Mouse (Mus musculus) embryonic fibroblast, embryonic 13.5 days (primary cell): ENCODE data around the gene Prelid1.

Experiments used
- CTCF ChIP-seq: IDR thresholded peaks from 2 replicates; pipeline ENCODE4 v1.5.1; 2011; ENCODE audit warnings: mild to moderate bottlenecking, control low read depth, low read length, moderate library complexity, borderline replicate concordance; ENCODE audit not compliant: insufficient read depth
- POLR2A ChIP-seq: IDR thresholded peaks from 2 replicates; pipeline ENCODE4 v1.6.1; 2011; ENCODE audit warnings: low read depth, mild to moderate bottlenecking, control low read depth, low read length, moderate library complexity

DNA sequence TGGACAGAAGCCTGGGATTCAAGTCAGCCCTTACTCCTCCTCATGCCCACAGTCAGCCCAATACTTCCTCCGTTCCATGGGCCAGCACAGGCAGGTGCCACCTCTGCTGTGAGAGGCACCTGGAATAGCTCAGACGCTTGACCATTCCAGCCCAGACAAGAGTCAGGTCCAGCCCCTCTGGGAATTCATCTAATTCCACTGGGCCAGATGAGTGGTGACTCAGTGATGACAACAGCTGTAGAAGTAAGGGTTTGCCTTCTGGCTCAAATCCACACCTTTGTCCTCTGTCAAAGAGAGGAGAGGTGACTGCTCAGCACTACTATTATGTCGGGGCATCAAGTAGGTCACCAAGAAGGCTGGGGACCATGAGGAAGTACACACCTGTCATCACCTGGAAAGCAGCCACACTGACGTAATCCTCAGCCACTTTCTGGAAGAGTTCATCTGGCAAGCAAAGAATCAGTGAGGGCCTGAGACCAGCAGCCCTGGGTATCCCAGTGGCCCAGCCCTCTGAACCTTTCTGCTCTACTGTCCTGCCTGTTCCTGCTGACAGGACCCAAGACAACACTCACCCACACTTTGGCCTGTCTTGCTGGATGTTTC is at the start of gene Prelid1:
- TF ChIP-seq CTCF, result no peak
- TF ChIP-seq POLR2A, result no peak
